Mouse (Mus musculus) liver, postnatal 0 days (tissue): Measurements from ENCODE around the gene Pla2g4b. TPM values are rescaled to one million over a fixed set of nuclear protein-coding genes. Genes with fewer than 3 reads are reported as not detected.
A peak's percentile ranks its signal among the peaks of the same experiment; 100 is the strongest.

ENCODE experiments used
- ATAC-seq: fragments of 200-750 bp; cut with Nextera tagmentation; 2 replicates; pipeline ENCODE4 v1.8.0; 2017; ENCODE audit warnings: mild to moderate bottlenecking, moderate library complexity
- DNase-seq: peaks from one replicate; pipeline ENCODE4 v3.0.0-alpha.2; 2016
- H3K27ac ChIP-seq: fragments of 300-500 bp; sonication (generic); 2 replicates; pipeline ENCODE4 v1.5.1; 2014; ENCODE audit warnings: antibody characterized with exemption, moderate library complexity, mild to moderate bottlenecking, low read depth
- H3K27me3 ChIP-seq: fragments of 300-500 bp; sonication (generic); 2 replicates; pipeline ENCODE4 v1.6.1; 2014; ENCODE audit warnings: low read length, control low read depth, mixed read lengths; ENCODE audit not compliant: insufficient read depth
- H3K36me3 ChIP-seq: fragments of 300-500 bp; sonication (generic); replicated peaks from 2 replicates; pipeline ENCODE4 v1.6.1; 2014; ENCODE audit warnings: mild to moderate bottlenecking, control low read depth, low read length, moderate library complexity, mixed read lengths; ENCODE audit not compliant: insufficient read depth
- H3K4me1 ChIP-seq: fragments of 300-500 bp; sonication (generic); 2 replicates; pipeline ENCODE4 v1.6.1; 2014; ENCODE audit warnings: antibody characterized with exemption, mild to moderate bottlenecking, control low read depth; ENCODE audit not compliant: insufficient read depth
- H3K4me2 ChIP-seq: fragments of 300-500 bp; sonication (generic); 2 replicates; pipeline ENCODE4 v1.6.1; 2014; ENCODE audit warnings: low read depth, mild to moderate bottlenecking, low read length, moderate library complexity, mixed read lengths
- H3K4me3 ChIP-seq: fragments of 300-500 bp; sonication (generic); 2 replicates; pipeline ENCODE4 v1.5.1; 2014; ENCODE audit warnings: low read depth, low read length
- H3K9ac ChIP-seq: fragments of 300-500 bp; sonication (generic); replicated peaks from 2 replicates; pipeline ENCODE4 v1.6.1; 2014; ENCODE audit warnings: mild to moderate bottlenecking, moderate library complexity
- H3K9me3 ChIP-seq: fragments of 300-500 bp; sonication (generic); 2 replicates; pipeline ENCODE4 v1.6.1; 2016; ENCODE audit warnings: mild to moderate bottlenecking, control low read depth, low read length, mixed read lengths
- CTCF ChIP-seq: sonication (generic); IDR thresholded peaks from 2 replicates; pipeline ENCODE4 v1.5.1; 2016; ENCODE audit warnings: antibody characterized with exemption, low read depth
- EP300 ChIP-seq: IDR thresholded peaks from 2 replicates; pipeline ENCODE4 v1.6.1; 2016; ENCODE audit warnings: antibody characterized with exemption, low read depth, mild to moderate bottlenecking
- WGBS: fragments of 180-500 bp; shearing (Covaris S2); extraction: QIAGEN DNeasy Blood & Tissue Kit; methylation state at CpG from one replicate; pipeline ENCODE4 v1.1.7; 2014; ENCODE audit not compliant: insufficient replicate concordance; 5-methylcytosine and 5-hydroxymethylcytosine counted together
- polyA plus RNA-seq: library from polyadenylated mRNA; unstranded; fragments of >200 nt; fragmentation: Nextera tagmentation; extraction: Ambion mirVana; gene quantifications from 2 replicates; pipeline ENCODE4 v1.2.1, GENCODE M21; 2015

The Pla2g4b gene
- polyA plus RNA-seq, 1 experiment from 2014 or later = 0.12 TPM

DNA sequence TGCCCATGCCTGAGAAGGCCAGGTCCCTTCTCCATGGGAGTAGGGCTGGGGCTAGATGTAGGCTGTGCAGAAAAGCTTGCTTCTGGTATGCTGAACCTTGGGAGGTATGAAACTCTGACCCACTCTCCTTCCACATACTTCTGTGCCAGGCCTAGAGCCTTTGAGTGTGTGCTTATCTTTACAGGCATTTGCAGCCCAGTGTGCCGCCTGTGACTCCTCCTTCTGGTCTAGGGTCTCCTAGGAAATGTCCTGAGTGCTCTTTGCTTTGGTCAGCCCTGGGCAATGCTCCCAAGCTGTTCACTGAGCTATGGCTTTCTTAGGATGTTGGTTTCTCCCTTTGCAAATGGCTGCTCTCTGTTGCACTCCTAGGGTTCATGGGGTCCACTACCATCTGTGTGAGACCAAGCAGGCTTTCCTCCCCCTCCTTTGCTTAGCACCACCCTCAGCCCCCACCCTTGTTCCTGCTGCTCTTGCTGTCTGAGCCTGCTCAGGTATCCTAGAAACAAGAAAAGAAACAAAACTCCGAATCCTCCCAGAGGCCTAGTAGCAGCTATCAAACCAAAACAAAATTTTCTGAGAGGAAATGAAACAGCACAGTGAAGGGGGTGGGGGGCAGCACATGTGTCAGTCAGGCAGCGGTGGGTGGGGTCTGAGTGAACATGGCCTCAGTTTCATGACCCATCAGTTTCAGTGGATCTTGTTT is 32.2 kb upstream of the Pla2g4b start:
- WGBS = 66% methylated on average over 3 of the region's 3 CpGs
- Histone ChIP-seq H3K27me3 (no peaks in the 10 kb centered on the region), H3K27ac (no peak overlapping the region), H3K9me3 (no peaks in the 10 kb centered on the region), H3K4me1 (no peaks in the 10 kb centered on the region), H3K9ac (no peak overlapping the region), H3K36me3 (no peaks in the 10 kb centered on the region), H3K4me3 (no peak overlapping the region), H3K4me2 (no peak overlapping the region)
- ATAC-seq (no peak), DNase-seq (no peak)
- no peak for TF ChIP-seq EP300
- no peak for TF ChIP-seq CTCF

- no peaks in the 10 kb centered on the region for H3K4me1 ChIP-seq
- H3K4me2 ChIP-seq = no peak overlapping the region
- H3K36me3 ChIP-seq = no peaks in the 10 kb centered on the region
- TF ChIP-seq EP300 (no peak), CTCF (no peak)
- 66% methylated on average over 4 of the region's 4 CpGs for WGBS
- no peaks in the 10 kb centered on the region for H3K9me3 ChIP-seq
- ATAC-seq (no peak), DNase-seq (no peak)
- H3K4me3 ChIP-seq = no peak overlapping the region
- no peak overlapping the region for H3K9ac ChIP-seq
- no peaks in the 10 kb centered on the region for H3K27me3 ChIP-seq
- H3K27ac ChIP-seq = no peak overlapping the region
Observed at GRCm38 (mm10) chr2:120001956-120002355, 31.3 kb upstream of the Pla2g4b start.

DNA sequence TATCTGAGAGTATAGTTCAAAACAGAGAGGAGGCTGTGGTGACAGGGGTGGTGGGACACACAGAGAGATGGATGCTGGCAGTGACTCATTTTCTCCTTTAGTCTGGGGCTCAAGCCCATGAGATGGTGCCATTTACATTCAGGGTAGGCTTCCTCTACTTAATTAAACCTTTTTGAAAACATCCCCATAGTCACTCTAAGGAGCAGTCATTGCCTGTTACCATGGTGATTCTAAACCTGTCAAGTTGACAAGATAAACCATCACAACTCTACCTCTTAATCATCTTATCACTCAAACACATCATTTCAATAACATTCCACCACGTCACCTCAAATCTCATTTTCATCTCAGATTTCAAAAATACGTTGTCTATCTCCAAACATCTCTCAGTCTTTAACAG is 29.2 kb upstream of the Pla2g4b start:
- no peak for TF ChIP-seq EP300
- TF ChIP-seq CTCF = no peak
- Histone ChIP-seq H3K9me3 (no peaks in the 10 kb centered on the region), H3K4me3 (no peak overlapping the region), H3K27ac (no peak overlapping the region), H3K9ac (no peak overlapping the region), H3K27me3 (no peaks in the 10 kb centered on the region), H3K36me3 (no peaks in the 10 kb centered on the region), H3K4me2 (no peak overlapping the region), H3K4me1 (peaks cover 5% of the 10 kb centered on the region)
- no peak for DNase-seq
- no peak for ATAC-seq
- WGBS = 79% methylated on average over 2 of the region's 2 CpGs

- WGBS = 91% methylated on average over 7 of the region's 7 CpGs
- no peak for DNase-seq
- TF ChIP-seq EP300 (no peak), CTCF (no peak)
Observed at GRCm38 (mm10) chr2:120006696-120007095, 26.5 kb upstream of the Pla2g4b start.

DNA sequence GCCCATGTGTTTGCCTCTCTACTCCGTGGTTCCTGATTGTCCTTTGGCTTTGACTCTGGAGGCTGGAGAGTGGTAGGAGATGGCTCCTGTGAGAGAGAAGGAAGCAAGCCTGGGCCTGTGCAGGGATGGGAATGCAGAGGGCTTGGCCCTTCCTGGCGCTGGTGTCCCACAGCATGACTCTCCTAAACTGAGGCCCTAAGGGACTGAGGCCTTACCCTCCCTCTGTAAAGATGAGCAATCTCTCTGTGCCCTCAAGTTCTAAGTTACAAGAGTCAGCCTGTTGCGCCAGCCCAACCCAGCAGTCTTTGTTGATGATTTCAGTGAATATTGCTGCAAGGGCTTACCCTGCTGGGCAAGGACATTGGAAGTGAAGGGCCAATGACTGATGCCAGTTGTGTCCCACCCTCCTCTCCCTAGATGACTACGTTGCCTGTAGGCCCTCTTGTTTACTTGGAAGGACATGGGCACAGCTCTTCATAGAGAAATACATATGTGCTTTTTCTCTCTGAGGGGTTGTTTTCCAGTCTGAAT is 25.5 kb upstream of the Pla2g4b start:
- H3K4me1 ChIP-seq = peaks cover 5% of the 10 kb centered on the region
- ATAC-seq = peak; percentile 89
- H3K4me3 ChIP-seq = no peak overlapping the region
- no peaks in the 10 kb centered on the region for H3K9me3 ChIP-seq
- WGBS = 78% methylated on average over 4 of the region's 4 CpGs
- no peaks in the 10 kb centered on the region for H3K36me3 ChIP-seq
- H3K27ac ChIP-seq = peak overlapping the region; percentile 16; the same call in 1 of the 2 replicates
- H3K9ac ChIP-seq = no peak overlapping the region
- H3K27me3 ChIP-seq = no peaks in the 10 kb centered on the region
- H3K4me2 ChIP-seq = no peak overlapping the region
- TF ChIP-seq EP300 = peak; percentile 62
- TF ChIP-seq CTCF = no peak
- DNase-seq = no peak

More at GRCm38 (mm10) chr2:120006696-120007095, 26.5 kb upstream of the Pla2g4b start:
- Histone ChIP-seq H3K36me3 (no peaks in the 10 kb centered on the region), H3K9ac (no peak overlapping the region), H3K4me2 (no peak overlapping the region), H3K9me3 (no peaks in the 10 kb centered on the region), H3K4me3 (no peak overlapping the region), H3K27ac (no peak overlapping the region), H3K27me3 (no peaks in the 10 kb centered on the region), H3K4me1 (peaks cover 5% of the 10 kb centered on the region)
- ATAC-seq = no peak

- H3K4me3 ChIP-seq = no peak overlapping the region
- TF ChIP-seq EP300 (no peak), CTCF (no peak)
- no peak overlapping the region for H3K9ac ChIP-seq
- H3K27me3 ChIP-seq = no peaks in the 10 kb centered on the region
- whole genome bisulfite sequencing = 10% methylated on average over 4 of the region's 4 CpGs
- peak overlapping the region; percentile 51 for H3K27ac ChIP-seq
- H3K9me3 ChIP-seq = no peaks in the 10 kb centered on the region
- peaks cover 5% of the 10 kb centered on the region for H3K4me1 ChIP-seq
- peak; percentile 43 for ATAC-seq
- peak; percentile 36 for DNase-seq
- H3K4me2 ChIP-seq = no peak overlapping the region
- H3K36me3 ChIP-seq = no peaks in the 10 kb centered on the region
Observed at GRCm38 (mm10) chr2:120008672-120009071, 24.5 kb upstream of the Pla2g4b start.
